Mouse (Mus musculus) forebrain, embryonic 11.5 days (tissue): Measurements from ENCODE around the gene Myod1. TPM values are rescaled to one million over a fixed set of nuclear protein-coding genes. Genes with fewer than 3 reads are reported as not detected.

Source experiments
- ATAC-seq: fragments of 200-750 bp; cut with Nextera tagmentation; replicated peaks from 2 replicates; pipeline ENCODE4 v1.8.0; 2017; ENCODE audit warnings: moderate TSS enrichment; ENCODE audit not compliant: low FRiP score
- DNase-seq: peaks from one replicate; pipeline ENCODE4 v3.0.0-alpha.2; 2017; ENCODE audit warnings: low spot score
- H3K27ac ChIP-seq: fragments of 300-500 bp; sonication (generic); 2 replicates; pipeline ENCODE4 v1.5.1; 2014; ENCODE audit warnings: low read depth, low read length
- H3K27me3 ChIP-seq: fragments of 300-500 bp; sonication (generic); 2 replicates; pipeline ENCODE4 v1.6.1; 2014; ENCODE audit warnings: mild to moderate bottlenecking, low read length, mixed read lengths; ENCODE audit not compliant: control insufficient read depth, insufficient read depth
- H3K36me3 ChIP-seq: fragments of 300-500 bp; sonication (generic); 2 replicates; pipeline ENCODE4 v1.6.1; 2014; ENCODE audit warnings: mild to moderate bottlenecking, low read length, moderate library complexity, mixed read lengths; ENCODE audit not compliant: control insufficient read depth, insufficient read depth
- H3K4me1 ChIP-seq: fragments of 300-500 bp; sonication (generic); replicated peaks from 2 replicates; pipeline ENCODE4 v1.6.1; 2014; ENCODE audit warnings: low read length, mixed read lengths; ENCODE audit not compliant: control insufficient read depth, insufficient read depth
- H3K4me2 ChIP-seq: fragments of 300-500 bp; sonication (generic); 2 replicates; pipeline ENCODE4 v1.6.1; 2014; ENCODE audit warnings: low read depth, mild to moderate bottlenecking, low read length, moderate library complexity, mixed read lengths; ENCODE audit not compliant: severe bottlenecking
- H3K4me3 ChIP-seq: fragments of 300-500 bp; sonication (generic); 2 replicates; pipeline ENCODE4 v1.5.1; 2014; ENCODE audit warnings: low read depth, low read length
- H3K9ac ChIP-seq: fragments of 300-500 bp; sonication (generic); 2 replicates; pipeline ENCODE4 v1.6.1; 2014; ENCODE audit warnings: low read length
- H3K9me3 ChIP-seq: fragments of 300-500 bp; sonication (generic); 2 replicates; pipeline ENCODE4 v1.6.1; 2016; ENCODE audit warnings: low read length, mixed read lengths; ENCODE audit not compliant: control insufficient read depth
- WGBS: fragments of 180-500 bp; shearing (Covaris S2); extraction: QIAGEN DNeasy Blood & Tissue Kit; methylation state at CpG from one replicate; pipeline ENCODE4 v1.1.7; 2014; 5-methylcytosine and 5-hydroxymethylcytosine counted together
- polyA plus RNA-seq: library from polyadenylated mRNA; unstranded; fragments of >200 nt; fragmentation: Nextera tagmentation; extraction: Ambion mirVana; gene quantifications from 2 replicates; pipeline ENCODE4 v1.2.1, GENCODE M21; 2014

Gene Myod1
- polyA plus RNA-seq, 1 experiment from 2014 or later, result not detected

- Histone ChIP-seq H3K9me3 (no peaks in the 10 kb centered on the region), H3K27me3 (peaks cover 47% of the 10 kb centered on the region), H3K9ac (no peak overlapping the region), H3K4me1 (peaks cover 12% of the 10 kb centered on the region; the same call in 1 of the 2 replicates), H3K36me3 (no peaks in the 10 kb centered on the region), H3K27ac (no peak overlapping the region), H3K4me3 (no peak overlapping the region), H3K4me2 (peak overlapping the region; percentile 6; the same call in 1 of the 2 replicates)
- DNase-seq (peak; percentile 56), ATAC-seq (no peak)
- under 1% methylated on average over 22 of the region's 22 CpGs for WGBS
These were observed 1.8 kb downstream of the Myod1 start for GRCm38 (mm10) chr7:46378123-46378522.

DNA sequence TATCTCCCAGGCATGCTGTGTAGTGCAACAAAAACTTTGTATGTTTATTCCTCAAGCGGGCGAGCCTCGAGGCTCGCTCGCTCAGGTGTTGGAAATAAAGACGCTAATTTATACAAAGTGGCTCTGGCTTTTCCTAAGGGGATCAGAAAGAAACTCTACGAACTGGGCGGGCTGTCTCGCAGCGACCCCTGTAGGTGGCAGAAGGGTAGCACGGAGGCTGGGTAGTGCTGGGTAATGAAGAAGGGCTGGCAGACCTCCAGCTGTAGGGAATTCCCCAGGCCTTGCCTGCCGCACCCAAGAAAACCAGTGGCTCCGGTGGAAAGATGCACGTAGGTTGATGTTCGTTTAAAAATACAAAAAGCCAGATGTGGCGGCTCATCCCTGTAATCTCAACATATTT lies 2.7 kb downstream of the Myod1 start:
- H3K27me3 ChIP-seq, result peaks cover 47% of the 10 kb centered on the region
- peaks cover 12% of the 10 kb centered on the region; the same call in 1 of the 2 replicates for H3K4me1 ChIP-seq
- H3K9ac ChIP-seq, result no peak overlapping the region
- no peak overlapping the region for H3K4me2 ChIP-seq
- no peak for ATAC-seq
- H3K36me3 ChIP-seq, result no peaks in the 10 kb centered on the region
- no peaks in the 10 kb centered on the region for H3K9me3 ChIP-seq
- WGBS, result 10% methylated on average over 16 of the region's 16 CpGs
- H3K27ac ChIP-seq, result no peak overlapping the region
- no peak overlapping the region for H3K4me3 ChIP-seq
- DNase-seq, result peak; percentile 80

DNA sequence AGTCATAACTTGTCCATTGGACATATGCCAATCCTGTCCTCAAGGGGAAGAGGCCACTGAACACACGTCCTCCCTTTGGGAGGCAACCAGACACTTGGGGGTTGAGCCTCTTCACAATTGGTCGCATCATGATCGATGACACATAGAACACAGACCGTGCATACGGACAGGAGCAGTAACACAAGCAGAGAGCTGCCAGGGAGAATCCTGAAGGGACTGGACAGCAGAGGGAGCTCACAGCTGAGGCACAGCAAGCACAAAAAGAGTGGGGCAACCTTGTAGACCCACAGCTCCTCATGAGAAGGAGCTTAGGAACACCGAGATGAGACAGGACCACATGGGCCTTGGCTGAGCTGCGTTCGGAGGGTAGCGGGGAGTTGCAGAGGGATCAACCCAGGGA lies 4.4 kb downstream of the Myod1 start:
- 68% methylated on average over 9 of the region's 9 CpGs for WGBS

DNA sequence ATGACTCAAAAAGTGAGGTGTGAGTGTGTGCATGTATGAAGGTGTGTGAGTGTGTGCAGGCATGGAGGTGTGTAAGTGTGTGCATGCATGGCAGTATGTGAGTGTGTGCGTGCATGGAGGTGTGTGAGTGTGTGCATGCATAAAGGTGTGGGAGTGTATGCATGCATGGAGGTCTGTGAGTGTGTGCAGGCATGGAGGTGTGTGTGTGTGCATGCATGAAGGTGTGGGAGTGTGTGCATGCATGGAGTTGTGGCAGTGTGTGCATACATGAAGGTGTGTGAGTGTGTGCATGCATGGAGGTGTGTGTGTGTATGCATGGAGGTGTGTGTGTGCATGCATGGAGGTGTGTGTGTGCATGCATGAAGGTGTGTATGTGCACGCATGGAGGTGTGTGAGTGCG lies 11.2 kb downstream of the Myod1 start:
- Histone ChIP-seq H3K9ac (no peak overlapping the region), H3K4me2 (no peak overlapping the region), H3K36me3 (no peaks in the 10 kb centered on the region), H3K27me3 (no peaks in the 10 kb centered on the region), H3K4me3 (no peak overlapping the region), H3K27ac (no peak overlapping the region), H3K9me3 (no peaks in the 10 kb centered on the region), H3K4me1 (no peaks in the 10 kb centered on the region; the same call in 1 of the 2 replicates)
- no peak for DNase-seq
- ATAC-seq, result no peak
- WGBS, result 93% methylated on average over 3 of the region's 3 CpGs

More for the DNA sequence above, 4.4 kb downstream of the Myod1 start:
- no peak overlapping the region for H3K4me2 ChIP-seq
- no peaks in the 10 kb centered on the region for H3K36me3 ChIP-seq
- H3K9ac ChIP-seq, result no peak overlapping the region
- H3K27me3 ChIP-seq, result peaks cover 37% of the 10 kb centered on the region
- H3K4me3 ChIP-seq, result no peak overlapping the region
- ATAC-seq, result no peak
- no peaks in the 10 kb centered on the region for H3K9me3 ChIP-seq
- no peak for DNase-seq
- H3K27ac ChIP-seq, result no peak overlapping the region
- H3K4me1 ChIP-seq, result peaks cover 12% of the 10 kb centered on the region; the same call in 1 of the 2 replicates

DNA sequence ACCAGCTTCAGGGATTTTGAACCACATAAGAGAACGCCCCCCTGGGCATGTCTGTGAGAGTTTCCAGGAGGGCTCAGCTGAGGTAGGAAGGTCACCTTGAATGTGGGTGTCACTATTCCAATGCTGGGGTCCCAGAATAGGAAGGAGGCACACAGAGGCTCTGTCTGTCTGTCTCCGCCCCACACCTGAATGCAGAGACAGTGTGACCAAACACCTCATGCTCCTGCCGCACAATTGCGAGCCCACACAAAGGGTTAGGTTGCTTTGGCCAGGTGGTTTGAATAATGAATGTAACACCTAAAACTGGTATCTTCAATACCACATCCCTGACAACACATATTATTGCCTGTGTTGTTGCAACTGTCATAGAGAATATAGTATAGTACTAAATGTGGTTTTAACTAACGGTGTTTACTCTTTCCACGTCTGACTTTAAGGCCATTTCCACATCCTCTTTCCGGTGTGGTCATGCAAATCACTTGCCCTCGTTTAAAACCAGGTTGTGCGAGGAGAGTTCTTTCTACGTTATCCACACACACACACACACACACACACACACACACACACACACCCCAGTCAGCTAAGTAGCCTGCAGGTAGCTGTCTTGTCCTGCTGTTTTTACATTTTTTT lies 13.3 kb downstream of the Myod1 start:
- Histone ChIP-seq H3K4me3 (no peak overlapping the region), H3K27me3 (peaks cover 3% of the 10 kb centered on the region; the same call in 1 of the 2 replicates), H3K4me2 (no peak overlapping the region), H3K36me3 (no peaks in the 10 kb centered on the region), H3K4me1 (no peaks in the 10 kb centered on the region; the same call in 1 of the 2 replicates), H3K9ac (no peak overlapping the region), H3K9me3 (no peaks in the 10 kb centered on the region), H3K27ac (no peak overlapping the region)
- DNase-seq, result no peak
- ATAC-seq, result no peak
- 81% methylated on average over 10 of the region's 10 CpGs for WGBS

DNA sequence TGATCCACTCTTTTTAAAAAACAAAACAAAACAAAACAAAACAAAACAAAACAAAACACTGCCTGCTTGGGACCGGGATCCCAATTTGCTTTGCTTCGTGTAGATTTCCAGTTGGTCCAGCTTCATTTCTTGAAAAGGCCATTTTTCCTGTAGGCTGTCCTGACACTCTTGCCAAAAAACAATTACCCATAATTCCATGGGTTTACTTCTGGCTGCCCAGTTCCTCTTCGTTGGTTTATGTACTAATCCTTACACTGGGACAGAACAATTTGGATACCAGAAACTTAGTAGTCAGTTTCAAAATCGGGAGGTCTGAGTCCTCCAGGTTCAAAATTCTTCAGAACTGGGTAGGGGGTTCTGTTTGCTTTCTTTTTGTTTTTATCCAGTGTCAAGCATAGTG lies 14.0 kb downstream of the Myod1 start:
- no peak overlapping the region for H3K4me3 ChIP-seq
- 71% methylated on average over 4 of the region's 4 CpGs for WGBS
- no peak for DNase-seq

GRCm38 (mm10) chr7:46391701-46392100 lies 15.4 kb downstream of the Myod1 start:
- Histone ChIP-seq H3K36me3 (no peaks in the 10 kb centered on the region), H3K4me2 (no peak overlapping the region), H3K4me3 (no peak overlapping the region), H3K4me1 (peaks cover 3% of the 10 kb centered on the region), H3K27me3 (peaks cover 23% of the 10 kb centered on the region), H3K9me3 (no peaks in the 10 kb centered on the region), H3K9ac (no peak overlapping the region), H3K27ac (no peak overlapping the region)
- WGBS, result 73% methylated on average over 5 of the region's 5 CpGs
- ATAC-seq (no peak), DNase-seq (no peak)

More for the DNA sequence above, 14.0 kb downstream of the Myod1 start:
- no peak overlapping the region for H3K9ac ChIP-seq
- no peak overlapping the region for H3K27ac ChIP-seq
- H3K9me3 ChIP-seq, result no peaks in the 10 kb centered on the region
- peaks cover 9% of the 10 kb centered on the region for H3K27me3 ChIP-seq
- no peak for ATAC-seq
- no peaks in the 10 kb centered on the region; the same call in 1 of the 2 replicates for H3K4me1 ChIP-seq
- no peak overlapping the region for H3K4me2 ChIP-seq
- H3K36me3 ChIP-seq, result no peaks in the 10 kb centered on the region

DNA sequence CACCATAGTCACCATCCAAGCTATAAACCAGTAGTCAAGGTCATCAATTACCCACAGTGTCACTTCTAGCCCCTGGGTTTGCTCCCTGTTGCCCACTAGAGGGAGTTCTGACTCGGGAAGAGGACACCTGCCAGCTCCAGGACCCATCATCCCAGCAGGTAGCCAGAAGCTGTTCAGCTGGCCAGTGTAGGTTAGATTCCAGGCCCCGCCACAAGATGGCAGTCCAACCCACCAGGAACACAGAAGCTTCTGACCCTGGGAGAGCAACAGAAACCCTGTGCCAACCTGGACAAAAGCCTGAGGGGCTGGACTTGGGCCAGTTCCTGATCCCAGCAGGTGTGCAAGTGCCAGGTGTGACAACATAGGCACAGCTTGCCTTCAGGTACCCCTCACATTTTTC lies 16.8 kb downstream of the Myod1 start:
- ATAC-seq, result 0 out of 2 replicates have a peak, but pooled peaks have one; percentile 29
- Histone ChIP-seq H3K4me2 (no peak overlapping the region), H3K36me3 (no peaks in the 10 kb centered on the region), H3K4me3 (no peak overlapping the region), H3K27ac (no peak overlapping the region), H3K4me1 (peaks cover 10% of the 10 kb centered on the region), H3K9me3 (no peaks in the 10 kb centered on the region), H3K9ac (no peak overlapping the region), H3K27me3 (peaks cover 37% of the 10 kb centered on the region)
- DNase-seq, result peak; percentile 89
- WGBS, result 2% methylated on average over 2 of the region's 2 CpGs
